Mouse (Mus musculus): ENCODE results near the gene Ackr4. TPM values are rescaled to one million over a fixed set of nuclear protein-coding genes. Genes with fewer than 3 reads are reported as not detected.

The Ackr4 gene
- polyA plus RNA-seq, 1 experiment from 2014 or later, result 0.31 TPM

DNA sequence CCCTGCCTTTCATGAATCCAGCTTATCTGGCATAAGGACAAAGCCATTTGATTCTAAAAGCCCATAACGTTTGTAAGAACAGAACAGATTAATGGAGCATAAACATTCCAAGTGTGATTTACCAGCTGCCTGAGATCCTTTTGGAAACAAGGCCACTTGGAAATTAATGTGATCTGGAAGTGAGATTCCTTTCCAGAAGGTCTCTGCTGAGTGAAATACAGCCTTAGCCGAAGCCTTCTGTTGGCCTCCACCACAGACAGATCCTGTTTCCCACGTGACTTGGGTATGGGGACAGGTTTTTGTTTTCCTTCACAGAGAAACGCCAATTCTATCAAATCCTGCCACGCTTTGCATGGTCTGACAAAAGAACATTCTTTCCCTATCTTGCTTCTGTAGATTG, 3.1 kb downstream of the Ackr4 start:
- Histone ChIP-seq H3K9me3 (ENCODE audit: control insufficient read depth, low read length) (no peaks in the 10 kb centered on the region), H3K4me1 (replicated peaks; ENCODE audit: control insufficient read depth, insufficient read depth, low read length) (no peaks in the 10 kb centered on the region), H3K9ac (ENCODE audit: low read depth, low read length) (no peak overlapping the region), H3K27me3 (ENCODE audit: control insufficient read depth, insufficient read depth, low read length) (no peaks in the 10 kb centered on the region), H3K36me3 (ENCODE audit: control insufficient read depth, insufficient read depth, low read length) (no peaks in the 10 kb centered on the region), H3K27ac (ENCODE audit: low read depth, low read length) (no peak overlapping the region), H3K4me2 (replicated peaks; ENCODE audit: low read depth, low read length) (no peak overlapping the region), H3K4me3 (ENCODE audit: low read depth, low read length) (no peak overlapping the region)
- ATAC-seq (ENCODE audit: low FRiP score) (no peak), DNase-seq (ENCODE audit: low spot score) (no peak)
- 50% methylated on average over 5 of the region's 5 CpGs for WGBS

DNA sequence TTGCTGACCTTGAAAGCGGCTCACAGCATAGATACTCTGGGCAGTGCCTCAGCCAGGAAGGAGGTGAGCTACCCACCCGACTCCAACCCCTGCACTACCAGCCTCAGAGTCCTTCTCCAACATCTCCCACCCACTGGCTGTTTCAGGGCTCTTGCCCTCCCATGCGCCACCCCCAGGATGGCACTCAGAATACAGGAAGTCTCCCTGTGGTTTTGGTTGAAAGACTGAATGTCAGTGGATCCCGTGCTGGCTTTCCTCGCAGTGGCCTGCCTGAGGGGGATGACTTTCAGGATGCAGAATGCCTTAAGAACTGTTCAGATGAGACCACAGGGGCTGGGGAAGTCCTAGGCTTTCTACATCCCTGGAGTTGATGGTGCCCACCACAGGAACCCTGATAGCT, 3.6 kb downstream of the Ackr4 start:
- ATAC-seq (ENCODE audit: low FRiP score) (no peak), DNase-seq (ENCODE audit: low spot score) (no peak)
- 84% methylated on average over 5 of the region's 5 CpGs for WGBS
- no peaks in the 10 kb centered on the region for H3K9me3 ChIP-seq (ENCODE audit: control insufficient read depth, low read length)
- H3K27me3 ChIP-seq (ENCODE audit: control insufficient read depth, insufficient read depth, low read length), result no peaks in the 10 kb centered on the region
- no peaks in the 10 kb centered on the region for H3K36me3 ChIP-seq (ENCODE audit: control insufficient read depth, insufficient read depth, low read length)
- H3K4me2 ChIP-seq (replicated peaks; ENCODE audit: low read depth, low read length), result no peak overlapping the region
- H3K9ac ChIP-seq (ENCODE audit: low read depth, low read length), result no peak overlapping the region
- H3K4me1 ChIP-seq (replicated peaks; ENCODE audit: control insufficient read depth, insufficient read depth, low read length), result no peaks in the 10 kb centered on the region
- H3K4me3 ChIP-seq (ENCODE audit: low read depth, low read length), result no peak overlapping the region
- H3K27ac ChIP-seq (ENCODE audit: low read depth, low read length), result no peak overlapping the region

DNA sequence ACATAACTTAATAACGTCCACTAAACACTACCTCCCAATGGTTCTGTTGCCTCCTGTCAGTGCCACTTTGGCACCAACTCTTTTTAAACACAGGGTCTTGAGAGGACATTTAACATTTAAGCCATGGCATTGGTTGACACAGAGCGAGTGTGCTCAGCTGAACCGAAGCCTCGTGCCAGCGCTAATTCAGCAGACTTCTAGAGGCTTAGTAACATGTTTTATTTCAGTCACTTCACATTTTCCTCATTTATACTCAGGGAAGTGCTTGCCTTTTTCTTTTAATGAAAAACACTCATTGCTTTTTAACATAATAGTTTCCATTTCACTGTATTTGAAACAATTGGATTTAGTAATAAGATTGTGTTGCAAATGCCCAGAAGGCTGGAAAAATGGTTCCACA, 17.6 kb downstream of the Ackr4 start:
- no peak overlapping the region for H3K4me2 ChIP-seq (replicated peaks; ENCODE audit: low read depth, low read length)
- no peaks in the 10 kb centered on the region for H3K27me3 ChIP-seq (ENCODE audit: control insufficient read depth, insufficient read depth, low read length)
- no peak for DNase-seq (ENCODE audit: low spot score)
- H3K36me3 ChIP-seq (ENCODE audit: control insufficient read depth, insufficient read depth, low read length), result no peaks in the 10 kb centered on the region
- no peaks in the 10 kb centered on the region for H3K9me3 ChIP-seq (ENCODE audit: control insufficient read depth, low read length)
- H3K4me3 ChIP-seq (ENCODE audit: low read depth, low read length), result no peak overlapping the region
- H3K4me1 ChIP-seq (replicated peaks; ENCODE audit: control insufficient read depth, insufficient read depth, low read length), result no peaks in the 10 kb centered on the region
- no peak overlapping the region for H3K9ac ChIP-seq (ENCODE audit: low read depth, low read length)
- 96% methylated on average over 5 of the region's 5 CpGs for WGBS
- ATAC-seq (ENCODE audit: low FRiP score), result no peak
- H3K27ac ChIP-seq (ENCODE audit: low read depth, low read length), result no peak overlapping the region

DNA sequence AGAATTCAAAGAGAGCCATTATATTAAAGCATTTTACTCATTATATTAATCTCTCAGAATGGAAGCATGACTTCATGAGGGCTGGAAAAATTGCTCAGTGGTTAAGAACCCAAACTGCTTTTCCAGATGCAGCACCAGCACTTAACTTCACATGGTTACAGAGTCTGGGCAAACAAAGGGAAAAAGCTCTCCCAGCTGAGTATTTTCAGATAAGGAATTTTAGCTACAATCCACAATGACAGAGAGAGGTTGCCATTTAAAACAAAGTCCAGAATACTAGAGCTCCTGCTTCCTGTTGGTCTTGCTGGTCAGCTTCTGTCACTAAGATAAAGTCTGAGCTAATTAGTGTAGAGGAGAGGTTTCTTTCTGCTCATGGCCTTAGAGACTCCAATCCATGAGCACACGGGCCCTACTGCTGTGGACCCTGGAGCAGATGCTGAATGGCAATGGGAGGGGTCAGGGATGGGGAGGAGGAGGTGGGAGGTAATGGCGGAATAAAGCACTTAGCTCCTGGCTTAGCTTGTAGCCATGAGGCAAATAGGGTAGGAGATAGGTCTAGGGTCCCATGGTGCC, 18.1 kb downstream of the Ackr4 start:
- H3K27ac ChIP-seq (ENCODE audit: low read depth, low read length), result no peak overlapping the region
- 81% methylated on average over 2 of the region's 2 CpGs for WGBS
- no peak overlapping the region for H3K4me3 ChIP-seq (ENCODE audit: low read depth, low read length)
- DNase-seq (ENCODE audit: low spot score) (no peak), ATAC-seq (ENCODE audit: low FRiP score) (no peak)
- no peaks in the 10 kb centered on the region for H3K4me1 ChIP-seq (replicated peaks; ENCODE audit: control insufficient read depth, insufficient read depth, low read length)
- H3K27me3 ChIP-seq (ENCODE audit: control insufficient read depth, insufficient read depth, low read length), result no peaks in the 10 kb centered on the region
- H3K36me3 ChIP-seq (ENCODE audit: control insufficient read depth, insufficient read depth, low read length), result no peaks in the 10 kb centered on the region
- no peaks in the 10 kb centered on the region for H3K9me3 ChIP-seq (ENCODE audit: control insufficient read depth, low read length)
- no peak overlapping the region for H3K9ac ChIP-seq (ENCODE audit: low read depth, low read length)
- no peak overlapping the region for H3K4me2 ChIP-seq (replicated peaks; ENCODE audit: low read depth, low read length)

DNA sequence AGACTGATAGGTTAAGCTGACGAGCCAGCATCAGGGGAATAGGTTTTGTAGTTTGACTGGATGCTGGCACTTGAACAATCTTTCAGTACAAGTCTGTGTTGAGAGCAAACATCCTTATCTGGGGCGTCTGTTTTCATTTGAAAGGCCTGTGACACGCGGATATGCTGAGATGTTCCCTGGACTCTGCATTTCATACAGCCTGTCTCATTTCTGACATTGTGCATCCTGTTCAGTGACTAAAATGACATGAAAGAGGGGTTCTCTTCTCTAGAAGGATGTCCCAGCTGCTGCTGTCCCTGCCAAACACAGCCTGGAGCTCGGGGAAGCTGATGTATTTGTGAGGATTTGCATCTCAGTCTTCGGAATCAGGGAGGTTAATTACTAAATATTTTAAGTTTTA, 19.3 kb downstream of the Ackr4 start:
- 82% methylated on average over 6 of the region's 6 CpGs for WGBS
- no peak overlapping the region for H3K27ac ChIP-seq (ENCODE audit: low read depth, low read length)
- ATAC-seq (ENCODE audit: low FRiP score), result no peak
- H3K9ac ChIP-seq (ENCODE audit: low read depth, low read length), result no peak overlapping the region
- H3K9me3 ChIP-seq (ENCODE audit: control insufficient read depth, low read length), result no peaks in the 10 kb centered on the region
- H3K4me1 ChIP-seq (replicated peaks; ENCODE audit: control insufficient read depth, insufficient read depth, low read length), result no peaks in the 10 kb centered on the region
- H3K36me3 ChIP-seq (ENCODE audit: control insufficient read depth, insufficient read depth, low read length), result no peaks in the 10 kb centered on the region
- DNase-seq (ENCODE audit: low spot score), result no peak
- no peak overlapping the region for H3K4me3 ChIP-seq (ENCODE audit: low read depth, low read length)
- no peak overlapping the region for H3K4me2 ChIP-seq (replicated peaks; ENCODE audit: low read depth, low read length)
- no peaks in the 10 kb centered on the region for H3K27me3 ChIP-seq (ENCODE audit: control insufficient read depth, insufficient read depth, low read length)

DNA sequence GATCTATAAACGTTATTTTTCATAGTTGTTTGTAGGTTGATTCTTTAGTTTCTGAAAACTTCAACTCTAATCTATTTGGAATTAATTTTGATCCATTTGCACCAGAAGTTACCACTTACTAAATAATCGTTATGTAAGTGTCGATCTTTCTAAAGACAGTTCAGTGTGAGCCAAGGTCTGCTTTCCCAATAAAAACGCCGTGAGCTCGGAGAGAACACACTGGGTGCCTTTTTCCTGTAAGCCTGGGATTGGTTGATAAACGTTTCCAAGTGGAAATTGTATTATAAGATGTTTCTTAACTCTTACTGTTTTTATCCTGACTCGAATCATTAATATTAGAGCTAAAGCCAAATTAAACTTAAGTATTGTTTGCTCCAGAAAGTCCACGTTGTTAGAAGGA, 19.8 kb downstream of the Ackr4 start:
- ATAC-seq (ENCODE audit: low FRiP score), result no peak

DNA sequence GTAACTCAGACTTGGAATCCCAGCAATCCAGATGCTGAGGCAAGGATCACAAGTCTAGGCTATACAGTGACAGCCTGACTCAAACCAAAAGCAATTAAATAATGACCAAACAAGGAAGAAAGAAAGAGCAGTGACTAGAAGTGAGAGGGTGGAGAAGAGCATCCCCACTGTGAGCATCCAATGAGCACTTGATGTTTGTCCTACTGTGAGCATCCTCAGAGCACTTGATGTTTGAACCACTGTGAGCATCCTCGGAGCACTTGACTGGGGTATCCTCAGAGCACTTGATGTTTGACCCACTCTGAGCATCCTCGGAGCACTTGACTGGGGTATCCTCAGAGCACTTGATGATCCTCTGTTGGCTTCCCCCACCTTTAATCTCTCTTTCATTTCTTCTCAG, 21.7 kb downstream of the Ackr4 start:
- H3K36me3 ChIP-seq (ENCODE audit: control insufficient read depth, insufficient read depth, low read length), result no peaks in the 10 kb centered on the region
- ATAC-seq (ENCODE audit: low FRiP score) (no peak), DNase-seq (ENCODE audit: low spot score) (no peak)
- H3K4me3 ChIP-seq (ENCODE audit: low read depth, low read length), result no peak overlapping the region
- H3K27ac ChIP-seq (ENCODE audit: low read depth, low read length), result no peak overlapping the region
- WGBS, result 89% methylated on average over 2 of the region's 2 CpGs
- H3K9me3 ChIP-seq (ENCODE audit: control insufficient read depth, low read length), result no peaks in the 10 kb centered on the region
- no peak overlapping the region for H3K4me2 ChIP-seq (replicated peaks; ENCODE audit: low read depth, low read length)
- no peaks in the 10 kb centered on the region for H3K4me1 ChIP-seq (replicated peaks; ENCODE audit: control insufficient read depth, insufficient read depth, low read length)
- no peaks in the 10 kb centered on the region for H3K27me3 ChIP-seq (ENCODE audit: control insufficient read depth, insufficient read depth, low read length)
- no peak overlapping the region for H3K9ac ChIP-seq (ENCODE audit: low read depth, low read length)

More for the DNA sequence above, 19.8 kb downstream of the Ackr4 start:
- no peak overlapping the region for H3K27ac ChIP-seq (ENCODE audit: low read depth, low read length)
- WGBS, result 84% methylated on average over 9 of the region's 9 CpGs
- H3K36me3 ChIP-seq (ENCODE audit: control insufficient read depth, insufficient read depth, low read length), result no peaks in the 10 kb centered on the region
- no peaks in the 10 kb centered on the region for H3K27me3 ChIP-seq (ENCODE audit: control insufficient read depth, insufficient read depth, low read length)
- no peaks in the 10 kb centered on the region for H3K9me3 ChIP-seq (ENCODE audit: control insufficient read depth, low read length)
- H3K4me3 ChIP-seq (ENCODE audit: low read depth, low read length), result no peak overlapping the region
- no peak overlapping the region for H3K9ac ChIP-seq (ENCODE audit: low read depth, low read length)
- no peaks in the 10 kb centered on the region for H3K4me1 ChIP-seq (replicated peaks; ENCODE audit: control insufficient read depth, insufficient read depth, low read length)
- H3K4me2 ChIP-seq (replicated peaks; ENCODE audit: low read depth, low read length), result no peak overlapping the region
- DNase-seq (ENCODE audit: low spot score), result no peak

DNA sequence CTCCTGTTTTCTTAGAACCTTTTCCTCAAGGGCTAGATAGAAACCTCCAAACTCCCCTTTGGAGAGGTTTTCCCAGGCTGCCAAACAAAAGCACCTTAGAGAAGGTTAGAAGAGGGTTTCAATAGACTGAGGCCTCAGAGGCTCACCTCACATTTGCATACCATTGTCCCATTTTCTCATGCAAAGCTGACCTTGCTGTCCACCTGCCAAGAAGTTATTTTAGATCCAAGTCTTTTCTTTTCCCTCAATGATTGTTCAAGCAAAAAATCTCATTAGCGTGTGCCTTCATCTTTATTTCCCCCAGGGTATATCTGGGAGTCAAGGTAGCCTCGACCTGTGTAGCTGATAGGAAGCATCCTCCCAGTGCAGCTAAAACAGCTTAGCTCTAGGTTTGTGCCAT, 23.8 kb downstream of the Ackr4 start:
- Histone ChIP-seq H3K9ac (ENCODE audit: low read depth, low read length) (no peak overlapping the region), H3K4me1 (replicated peaks; ENCODE audit: control insufficient read depth, insufficient read depth, low read length) (no peaks in the 10 kb centered on the region), H3K9me3 (ENCODE audit: control insufficient read depth, low read length) (no peaks in the 10 kb centered on the region), H3K27ac (ENCODE audit: low read depth, low read length) (no peak overlapping the region), H3K4me3 (ENCODE audit: low read depth, low read length) (no peak overlapping the region), H3K36me3 (ENCODE audit: control insufficient read depth, insufficient read depth, low read length) (no peaks in the 10 kb centered on the region), H3K4me2 (replicated peaks; ENCODE audit: low read depth, low read length) (no peak overlapping the region), H3K27me3 (ENCODE audit: control insufficient read depth, insufficient read depth, low read length) (no peaks in the 10 kb centered on the region)
- WGBS, result 33% methylated on average over 2 of the region's 2 CpGs
- no peak for ATAC-seq (ENCODE audit: low FRiP score)
- DNase-seq (ENCODE audit: low spot score), result no peak

DNA sequence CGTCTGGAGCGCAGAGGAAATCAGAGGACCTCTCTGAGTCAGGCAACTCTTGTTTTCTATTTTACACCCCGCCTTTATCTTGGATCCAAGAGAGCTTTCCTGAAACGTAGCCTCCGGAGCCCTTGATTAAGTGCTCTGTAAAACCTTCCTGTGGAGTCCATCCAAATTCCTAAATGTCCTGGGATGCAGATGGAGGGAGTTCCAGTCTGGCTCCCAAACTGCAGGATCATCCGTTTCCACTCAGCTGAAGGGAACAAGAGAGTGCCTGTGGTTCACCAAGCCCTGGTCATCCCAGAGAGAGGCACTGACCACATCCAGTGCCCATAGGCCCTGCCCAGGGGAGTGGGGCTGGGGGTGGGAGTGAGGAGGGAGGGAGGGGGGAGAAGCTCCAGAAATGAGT, 24.4 kb downstream of the Ackr4 start:
- no peak for ATAC-seq (ENCODE audit: low FRiP score)
- Histone ChIP-seq H3K27ac (ENCODE audit: low read depth, low read length) (no peak overlapping the region), H3K9ac (ENCODE audit: low read depth, low read length) (no peak overlapping the region), H3K4me2 (replicated peaks; ENCODE audit: low read depth, low read length) (no peak overlapping the region), H3K36me3 (ENCODE audit: control insufficient read depth, insufficient read depth, low read length) (no peaks in the 10 kb centered on the region), H3K9me3 (ENCODE audit: control insufficient read depth, low read length) (no peaks in the 10 kb centered on the region), H3K4me3 (ENCODE audit: low read depth, low read length) (no peak overlapping the region), H3K4me1 (replicated peaks; ENCODE audit: control insufficient read depth, insufficient read depth, low read length) (no peaks in the 10 kb centered on the region), H3K27me3 (ENCODE audit: control insufficient read depth, insufficient read depth, low read length) (no peaks in the 10 kb centered on the region)
- no peak for DNase-seq (ENCODE audit: low spot score)
- WGBS, result 40% methylated on average over 6 of the region's 6 CpGs
